Mouse (Mus musculus) forebrain, postnatal 0 days (tissue): Measurements from ENCODE around the gene Tnfaip2. TPM values are rescaled to one million over a fixed set of nuclear protein-coding genes. Genes with fewer than 3 reads are reported as not detected.
A peak's percentile ranks its signal among the peaks of the same experiment; 100 is the strongest.

Source experiments
- ATAC-seq: fragments of 200-750 bp; cut with Nextera tagmentation; 2 replicates; pipeline ENCODE4 v1.8.0; 2017; ENCODE audit warnings: mild to moderate bottlenecking, moderate library complexity
- DNase-seq: peaks from one replicate; pipeline ENCODE4 v3.0.0-alpha.2; 2015
- H3K27ac ChIP-seq: fragments of 300-500 bp; sonication (generic); 2 replicates; pipeline ENCODE4 v1.5.1; 2014; ENCODE audit warnings: low read depth, mild to moderate bottlenecking, antibody characterized with exemption, low read length, moderate library complexity, mixed read lengths
- H3K27me3 ChIP-seq: fragments of 300-500 bp; sonication (generic); 2 replicates; pipeline ENCODE4 v1.6.1; 2014; ENCODE audit warnings: mild to moderate bottlenecking, low read length, mixed read lengths; ENCODE audit not compliant: insufficient read depth
- H3K36me3 ChIP-seq: fragments of 300-500 bp; sonication (generic); 2 replicates; pipeline ENCODE4 v1.6.1; 2014; ENCODE audit warnings: mild to moderate bottlenecking, moderate library complexity; ENCODE audit not compliant: insufficient read depth
- H3K4me1 ChIP-seq: fragments of 300-500 bp; sonication (generic); 2 replicates; pipeline ENCODE4 v1.6.1; 2014; ENCODE audit warnings: antibody characterized with exemption; ENCODE audit not compliant: insufficient read depth
- H3K4me2 ChIP-seq: fragments of 300-500 bp; sonication (generic); 2 replicates; pipeline ENCODE4 v1.6.1; 2014; ENCODE audit warnings: low read depth, mild to moderate bottlenecking, moderate library complexity
- H3K4me3 ChIP-seq: fragments of 300-500 bp; sonication (generic); 2 replicates; pipeline ENCODE4 v1.5.1; 2014; ENCODE audit warnings: low read depth, low read length, mixed read lengths
- H3K9ac ChIP-seq: fragments of 300-500 bp; sonication (generic); 2 replicates; pipeline ENCODE4 v1.6.1; 2014; ENCODE audit warnings: mild to moderate bottlenecking
- H3K9me3 ChIP-seq: fragments of 300-500 bp; sonication (generic); 2 replicates; pipeline ENCODE4 v1.6.1; 2016; ENCODE audit warnings: low read length
- CTCF ChIP-seq: sonication (generic); IDR thresholded peaks from 2 replicates; pipeline ENCODE4 v1.5.1; 2016; ENCODE audit warnings: antibody characterized with exemption, control low read depth, low read depth
- WGBS: fragments of 180-500 bp; shearing (Covaris S2); extraction: QIAGEN DNeasy Blood & Tissue Kit; methylation state at CpG from one replicate; pipeline ENCODE4 v1.1.7; 2014; 5-methylcytosine and 5-hydroxymethylcytosine counted together
- polyA plus RNA-seq: library from polyadenylated mRNA; unstranded; fragments of >200 nt; fragmentation: Nextera tagmentation; extraction: Ambion mirVana; gene quantifications from 2 replicates; pipeline ENCODE4 v1.2.1, GENCODE M21; 2015
- total RNA-seq: library from RNA; depleted of rRNA; stranded (reverse); fragments of >200 nt; gene quantifications from 2 replicates; pipeline ENCODE4 v1.2.3, GENCODE M21; 2014; rRNA removed

Gene Tnfaip2
- total RNA-seq (1.0 and 4.8 TPM in 2 replicates), polyA plus RNA-seq (0.33 and 1.2 TPM in 2 replicates)

DNA sequence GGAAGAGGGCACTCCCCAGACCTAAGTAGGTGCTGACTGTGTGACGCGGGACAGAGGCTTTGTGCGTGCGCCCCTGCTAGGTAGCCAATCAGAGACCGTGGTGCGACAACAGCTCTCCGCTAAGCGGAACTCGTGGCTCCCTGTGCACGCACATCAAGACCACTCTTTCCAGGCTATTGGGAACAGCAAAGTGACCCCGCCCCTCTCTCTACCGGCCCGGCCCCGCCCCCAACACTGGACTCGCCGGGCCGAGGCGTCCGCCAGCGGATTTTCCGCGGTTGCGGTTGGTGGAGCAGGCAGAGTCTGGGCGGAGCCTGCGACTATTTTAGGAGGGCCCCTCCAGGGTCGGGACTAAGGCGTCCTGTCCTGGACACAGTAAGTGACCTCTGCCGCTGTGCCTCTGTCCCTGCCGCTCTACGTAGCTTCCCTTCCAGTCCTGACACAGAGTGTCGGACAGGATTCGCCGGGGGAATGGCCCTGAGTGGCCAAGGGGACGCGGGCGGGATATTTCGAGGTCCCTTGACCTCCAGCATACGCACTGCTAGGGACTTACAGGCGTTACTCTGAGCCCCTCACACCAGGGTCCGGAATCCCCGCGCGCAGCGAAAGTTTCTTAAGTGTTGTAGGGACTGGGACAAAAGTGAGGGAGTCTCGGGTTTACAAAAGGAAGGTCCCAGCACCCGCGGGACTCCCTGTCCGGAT is at the start of gene Tnfaip2:
Gene Tnfaip2, plus strand, starts transcription at position 161 of the 702 bp plus-strand sequence.
- 3% methylated on average over 48 of the region's 48 CpGs for WGBS
- no peak within 1 kb of the TSS for H3K27ac ChIP-seq
- H3K36me3 ChIP-seq: no peaks in the 10 kb centered on the region
- DNase-seq (no peak), ATAC-seq (peak; percentile 69)
- peak within 1 kb of the TSS; percentile 65 for H3K4me2 ChIP-seq
- no peak for TF ChIP-seq CTCF
- peak within 1 kb of the TSS; percentile 34 for H3K4me3 ChIP-seq
- peaks cover 7% of the 10 kb centered on the region; the same call in 1 of the 2 replicates for H3K4me1 ChIP-seq
- peaks cover 68% of the 10 kb centered on the region for H3K27me3 ChIP-seq
- H3K9ac ChIP-seq: peak within 1 kb of the TSS; percentile 28; the same call in 1 of the 2 replicates
- H3K9me3 ChIP-seq: no peaks in the 10 kb centered on the region

DNA sequence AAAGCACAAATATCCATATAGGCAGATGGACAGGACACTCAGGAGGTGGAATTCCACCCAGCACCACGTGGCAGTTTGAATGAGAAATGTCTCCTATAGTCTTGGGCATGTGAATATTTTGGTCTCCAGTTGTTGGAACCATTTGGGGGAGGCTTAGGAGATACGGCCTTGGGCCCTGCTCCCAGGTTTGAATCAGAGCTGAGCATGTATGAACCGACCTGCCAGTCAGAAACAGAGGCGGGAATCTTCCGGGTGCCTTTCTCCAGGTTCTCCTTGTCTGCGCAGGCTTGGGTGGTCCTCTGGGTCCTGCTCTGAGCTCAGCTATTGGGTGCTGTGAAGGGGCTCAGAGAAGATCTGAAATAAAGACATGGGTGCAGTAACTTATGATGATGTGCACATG is 48.3 kb upstream of the Tnfaip2 start:
- DNase-seq (no peak), ATAC-seq (no peak)
- H3K4me2 ChIP-seq: no peak overlapping the region
- H3K9me3 ChIP-seq: no peaks in the 10 kb centered on the region
- TF ChIP-seq CTCF: no peak
- 84% methylated on average over 6 of the region's 6 CpGs for WGBS
- no peak overlapping the region for H3K27ac ChIP-seq
- no peak overlapping the region for H3K4me3 ChIP-seq
- H3K4me1 ChIP-seq: no peaks in the 10 kb centered on the region
- H3K27me3 ChIP-seq: no peaks in the 10 kb centered on the region
- no peaks in the 10 kb centered on the region for H3K36me3 ChIP-seq
- no peak overlapping the region for H3K9ac ChIP-seq

DNA sequence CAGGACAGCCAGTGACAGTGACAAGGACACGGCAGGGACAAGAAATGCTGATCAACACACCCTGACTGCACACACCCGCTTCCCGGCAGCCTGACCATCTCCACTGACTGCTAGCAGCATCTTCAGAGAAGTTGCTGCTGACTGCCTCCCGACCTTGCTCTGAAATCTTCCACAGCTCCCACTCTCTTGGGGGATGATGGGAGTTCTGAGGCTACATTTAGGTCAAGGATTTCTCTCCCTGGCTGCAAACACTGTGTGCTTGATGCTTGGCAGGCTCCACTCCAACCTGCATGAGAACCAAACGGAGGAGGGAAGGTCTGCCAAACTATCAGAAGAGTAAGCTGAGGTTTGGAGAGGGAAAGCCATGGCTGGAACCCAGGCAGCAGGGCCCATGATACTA is 45.3 kb upstream of the Tnfaip2 start:
- no peak for TF ChIP-seq CTCF
- no peaks in the 10 kb centered on the region for H3K9me3 ChIP-seq

DNA sequence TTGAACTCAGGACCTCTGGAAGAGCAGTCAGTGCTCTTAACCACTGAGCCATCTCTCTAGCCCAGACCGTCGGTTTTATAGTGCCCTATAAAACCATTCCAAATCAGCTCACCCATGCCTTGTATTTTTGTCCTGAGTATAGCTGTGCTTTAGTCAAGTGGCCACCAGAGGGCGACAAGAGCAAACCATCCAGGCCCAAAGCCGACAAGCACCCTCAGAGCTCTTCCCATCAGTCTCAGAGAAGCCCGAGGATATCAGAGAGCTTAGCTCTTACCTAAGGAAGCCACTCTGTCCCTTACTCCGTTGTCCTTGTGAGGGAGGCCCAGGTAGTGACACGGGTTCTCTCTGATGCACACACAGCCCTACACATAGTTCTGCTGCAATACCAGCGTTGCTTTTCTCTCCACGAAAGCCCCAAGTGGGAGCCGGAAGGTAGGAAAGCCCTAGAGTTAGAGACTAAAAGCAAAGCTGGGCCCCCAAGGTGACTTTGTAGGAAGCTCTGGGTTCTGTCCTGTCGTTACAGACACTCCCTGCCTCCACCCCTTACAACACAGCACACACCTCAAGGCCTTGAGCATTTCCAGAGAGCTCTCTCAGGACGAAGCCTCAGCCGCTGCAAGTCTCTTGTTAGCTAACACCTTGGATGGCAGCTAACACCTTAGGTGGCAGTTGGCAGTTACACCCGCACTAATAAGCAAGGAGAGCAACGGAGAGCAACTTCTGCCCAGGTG is 40.6 kb upstream of the Tnfaip2 start:
- Histone ChIP-seq H3K4me2 (no peak overlapping the region), H3K4me3 (no peak overlapping the region), H3K9ac (no peak overlapping the region), H3K36me3 (no peaks in the 10 kb centered on the region), H3K27me3 (peaks cover 2% of the 10 kb centered on the region; the same call in 1 of the 2 replicates), H3K9me3 (no peaks in the 10 kb centered on the region), H3K27ac (no peak overlapping the region), H3K4me1 (no peaks in the 10 kb centered on the region)
- peak; percentile 96 for TF ChIP-seq CTCF
- 27% methylated on average over 15 of the region's 15 CpGs for WGBS
- ATAC-seq (peak; percentile 85), DNase-seq (peak; percentile 87)

More for the DNA sequence above, 45.3 kb upstream of the Tnfaip2 start:
- no peak overlapping the region for H3K9ac ChIP-seq
- no peak for ATAC-seq
- no peak overlapping the region for H3K4me3 ChIP-seq
- H3K4me2 ChIP-seq: no peak overlapping the region
- H3K36me3 ChIP-seq: no peaks in the 10 kb centered on the region
- H3K4me1 ChIP-seq: no peaks in the 10 kb centered on the region
- WGBS: 72% methylated on average over 5 of the region's 5 CpGs
- H3K27me3 ChIP-seq: no peaks in the 10 kb centered on the region
- no peak for DNase-seq
- H3K27ac ChIP-seq: no peak overlapping the region

DNA sequence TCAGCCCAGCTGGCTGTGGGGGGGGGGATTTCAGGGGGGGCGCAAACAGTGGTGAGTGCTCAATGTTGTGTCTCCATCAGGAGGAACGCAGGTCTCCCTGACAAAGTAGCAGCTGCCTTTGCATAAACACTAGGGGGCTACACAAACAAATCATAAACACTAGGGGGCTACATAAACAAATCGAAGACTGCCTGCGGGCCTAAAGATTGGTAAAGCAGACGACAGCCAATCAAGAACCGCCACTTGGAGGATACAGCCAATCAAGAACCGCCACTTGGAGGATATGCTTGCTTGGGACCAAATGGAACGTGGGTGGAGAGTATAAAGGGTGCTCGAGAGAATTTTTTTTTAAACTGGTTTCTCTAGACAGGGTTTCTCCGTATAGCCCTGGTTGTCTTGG is 37.4 kb upstream of the Tnfaip2 start:
- 65% methylated on average over 10 of the region's 10 CpGs for WGBS
- Histone ChIP-seq H3K27ac (no peak overlapping the region), H3K27me3 (peaks cover 6% of the 10 kb centered on the region; the same call in 1 of the 2 replicates), H3K4me3 (no peak overlapping the region), H3K4me1 (no peaks in the 10 kb centered on the region), H3K36me3 (no peaks in the 10 kb centered on the region), H3K9ac (no peak overlapping the region), H3K4me2 (no peak overlapping the region), H3K9me3 (no peaks in the 10 kb centered on the region)
- no peak for TF ChIP-seq CTCF
- no peak for ATAC-seq
- no peak for DNase-seq

DNA sequence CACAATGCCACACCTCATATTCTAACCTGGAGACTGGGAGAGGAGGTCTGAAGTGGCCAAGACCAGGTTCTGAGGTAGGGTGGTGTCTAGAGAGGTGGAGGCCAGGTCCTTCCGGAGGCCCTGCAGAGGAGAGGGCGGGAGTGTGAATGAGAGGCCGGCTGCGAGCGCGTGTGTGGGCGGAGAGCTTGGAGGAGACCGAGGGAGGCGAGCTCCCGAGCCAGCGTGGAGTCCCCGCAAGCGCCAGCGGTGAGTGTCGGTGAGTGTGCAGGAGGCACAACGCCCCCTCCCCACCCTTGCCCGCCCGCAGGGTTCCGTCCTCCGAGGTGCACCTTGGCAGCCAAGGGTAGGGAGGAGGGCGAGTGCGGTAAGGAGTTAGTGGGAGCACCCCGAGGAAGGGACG is 35.6 kb upstream of the Tnfaip2 start, which contains the start of gene Lbhd2:
Gene Lbhd2, plus strand, starts transcription at position 188 of the 400 bp plus-strand sequence.
- Histone ChIP-seq H3K27ac (no peak within 1 kb of the TSS), H3K4me3 (no peak within 1 kb of the TSS), H3K4me2 (peak within 1 kb of the TSS; percentile 35), H3K9ac (no peak within 1 kb of the TSS), H3K4me1 (no peaks in the 10 kb centered on the region), H3K27me3 (peaks cover 6% of the 10 kb centered on the region; the same call in 1 of the 2 replicates), H3K36me3 (no peaks in the 10 kb centered on the region), H3K9me3 (no peaks in the 10 kb centered on the region)
- DNase-seq: no peak
- ATAC-seq: no peak
- no peak for TF ChIP-seq CTCF
- WGBS: 3% methylated on average over 24 of the region's 24 CpGs

DNA sequence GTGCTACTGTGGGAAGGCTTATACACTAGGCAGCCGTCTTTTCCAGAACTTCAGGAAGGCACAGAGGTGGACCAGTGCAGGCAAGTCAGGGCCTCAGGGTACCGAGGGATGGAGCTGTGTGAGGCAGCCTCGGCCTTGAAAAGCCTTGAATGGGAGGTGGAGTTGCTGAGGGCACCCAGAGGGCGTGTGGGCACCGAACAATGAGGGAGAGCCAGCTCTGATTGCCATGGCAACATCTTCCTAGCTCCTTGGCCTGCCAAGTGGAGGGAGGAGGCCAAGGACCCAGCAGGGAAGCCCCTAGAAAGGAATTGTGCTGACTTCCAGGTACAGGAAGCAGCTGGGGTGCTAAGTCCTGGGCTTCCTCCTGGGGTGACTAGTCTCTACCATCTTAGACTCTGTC is 32.7 kb upstream of the Tnfaip2 start:
- WGBS: 6% methylated on average over 5 of the region's 5 CpGs
- no peak overlapping the region for H3K9ac ChIP-seq
- H3K36me3 ChIP-seq: no peaks in the 10 kb centered on the region
- no peaks in the 10 kb centered on the region for H3K9me3 ChIP-seq
- H3K4me3 ChIP-seq: no peak overlapping the region
- H3K4me1 ChIP-seq: no peaks in the 10 kb centered on the region
- no peak overlapping the region for H3K4me2 ChIP-seq
- no peak for TF ChIP-seq CTCF
- H3K27ac ChIP-seq: no peak overlapping the region
- ATAC-seq (peak; percentile 64), DNase-seq (peak; percentile 57)
- peaks cover 6% of the 10 kb centered on the region; the same call in 1 of the 2 replicates for H3K27me3 ChIP-seq
